Mouse (Mus musculus) layer of hippocampus, postnatal 14 days (tissue): Measurements from ENCODE around the gene Gm42417. TPM values are rescaled to one million over a fixed set of nuclear protein-coding genes. Genes with fewer than 3 reads are reported as not detected.

Experiments
- DNase-seq, 2 experiments: peaks; one replicate each; pipeline ENCODE4 v3.0.0; 2021 to 2022; ENCODE audit warnings: low spot score in 2 of 2, mixed read lengths in 1 of 2
- long read RNA-seq, 2 experiments: library from polyadenylated mRNA; stranded (forward); transcript quantifications; one replicate each; pipeline ENCODE4 v2.0.0; 2021
- total RNA-seq, 2 experiments: library from RNA; stranded (reverse); gene quantifications; 2 replicates each; pipeline ENCODE4 v1.2.3; 2021

The Gm42417 gene
- not detected for total RNA-seq
- long read RNA-seq, experiment 1 = 0 reads
- long read RNA-seq, experiment 2 = 0 reads

DNA sequence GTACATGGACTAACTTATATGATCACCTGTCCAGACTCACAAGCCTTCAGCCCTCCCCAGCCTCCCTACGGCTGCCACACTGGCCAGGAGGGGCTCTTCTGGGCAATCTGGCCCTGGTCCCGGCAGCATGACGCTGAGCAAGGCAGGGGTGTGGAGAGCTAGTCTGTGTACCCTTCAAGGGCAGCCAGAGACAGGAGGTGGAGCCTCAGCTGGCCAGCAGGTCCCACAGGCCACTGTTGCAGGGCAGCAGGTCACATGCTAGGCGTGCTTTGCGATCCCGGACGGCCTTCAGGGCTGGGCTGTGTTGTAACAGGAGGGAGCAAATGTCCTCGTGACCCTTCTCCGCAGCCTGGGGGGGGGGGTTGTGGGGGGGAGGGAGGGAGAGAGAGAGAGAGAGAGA, at the start of gene Gm42417:
Gm42417 (minus strand) TSS at position 244 of the 400 bp plus-strand sequence.
- no peak for DNase-seq

- no peak for DNase-seq
These were observed 48.6 kb upstream of the Gm42417 start for GRCm38 (mm10) chr1:36587860-36588259.

GRCm38 (mm10) chr1:36586288-36586687, 47.1 kb upstream of the Gm42417 start:
- DNase-seq = no peak

DNA sequence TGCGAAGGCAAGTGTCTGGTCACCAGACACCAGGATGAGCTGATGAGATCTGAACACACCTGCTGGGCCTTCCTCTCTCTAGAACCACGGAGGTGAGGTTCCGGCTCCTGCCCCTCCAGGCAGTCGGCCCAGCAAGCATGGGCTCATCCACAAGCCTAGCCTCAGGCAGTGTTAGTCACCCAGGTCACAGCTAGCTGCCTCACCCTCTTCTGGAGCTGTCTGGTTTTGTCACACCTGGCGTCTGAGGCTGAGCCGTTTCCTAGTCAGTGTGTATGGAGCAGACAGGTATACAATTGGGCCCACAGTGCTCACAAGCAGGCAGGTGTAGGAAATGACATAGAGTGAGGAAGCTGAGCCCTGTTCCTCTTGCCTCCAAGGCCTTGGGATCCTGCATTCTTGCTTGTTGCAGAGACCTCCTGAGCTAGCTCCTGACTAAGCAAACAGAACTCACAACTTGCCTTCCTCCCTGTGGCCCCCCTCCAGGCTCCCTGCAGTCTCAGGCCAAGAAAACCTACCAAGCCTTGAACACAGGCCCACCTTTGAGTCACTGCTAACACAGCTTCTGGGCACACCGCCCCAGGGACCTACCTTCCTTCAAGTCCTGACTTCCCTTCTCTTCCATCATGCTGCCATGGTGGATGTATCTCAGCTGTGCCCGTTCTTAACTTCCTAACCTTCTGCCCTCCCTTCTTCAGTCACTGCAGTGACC, 44.3 kb upstream of the Gm42417 start:
- DNase-seq = no peak

DNA sequence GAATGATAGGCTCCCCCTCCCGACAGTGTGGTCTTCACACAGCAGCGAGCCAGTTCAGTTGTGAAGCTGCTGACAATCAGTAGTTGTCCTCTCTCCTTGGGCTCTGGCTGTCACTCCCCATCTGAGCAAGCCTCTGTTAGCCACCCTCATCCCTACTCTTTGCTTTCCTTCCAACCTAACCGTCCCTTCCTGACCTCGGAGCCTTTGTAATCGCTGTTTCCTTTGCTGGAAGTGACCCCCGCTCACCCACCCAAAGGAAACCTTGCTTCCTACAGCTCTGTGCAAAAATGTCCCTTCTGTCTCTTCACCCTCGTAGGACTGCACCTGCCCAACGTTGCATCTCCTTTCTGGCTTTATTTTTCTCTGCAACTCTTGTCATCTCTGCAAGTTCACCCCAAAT, 43.0 kb upstream of the Gm42417 start:
- DNase-seq = no peak

DNA sequence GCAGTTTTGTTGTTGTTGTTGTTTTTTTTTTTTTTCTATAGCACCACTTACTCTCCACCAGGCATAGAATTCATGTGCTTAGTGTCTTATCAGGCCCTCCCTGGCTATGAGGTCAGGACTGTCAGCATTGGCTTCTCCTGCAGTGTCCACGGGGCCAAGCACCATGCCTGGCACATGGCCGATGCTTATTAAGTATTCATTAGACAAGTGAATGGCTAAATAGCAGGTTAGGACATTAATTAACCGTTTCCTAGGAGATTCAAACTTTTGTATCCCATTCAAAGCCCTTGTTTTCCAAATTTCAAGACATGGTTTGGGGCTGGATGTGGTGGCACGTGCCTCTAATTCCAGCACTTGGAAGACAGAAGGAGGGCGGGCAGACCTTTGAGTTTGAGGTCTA, 42.0 kb upstream of the Gm42417 start:
- DNase-seq = peak in 1 of 2 experiments; percentile 52

DNA sequence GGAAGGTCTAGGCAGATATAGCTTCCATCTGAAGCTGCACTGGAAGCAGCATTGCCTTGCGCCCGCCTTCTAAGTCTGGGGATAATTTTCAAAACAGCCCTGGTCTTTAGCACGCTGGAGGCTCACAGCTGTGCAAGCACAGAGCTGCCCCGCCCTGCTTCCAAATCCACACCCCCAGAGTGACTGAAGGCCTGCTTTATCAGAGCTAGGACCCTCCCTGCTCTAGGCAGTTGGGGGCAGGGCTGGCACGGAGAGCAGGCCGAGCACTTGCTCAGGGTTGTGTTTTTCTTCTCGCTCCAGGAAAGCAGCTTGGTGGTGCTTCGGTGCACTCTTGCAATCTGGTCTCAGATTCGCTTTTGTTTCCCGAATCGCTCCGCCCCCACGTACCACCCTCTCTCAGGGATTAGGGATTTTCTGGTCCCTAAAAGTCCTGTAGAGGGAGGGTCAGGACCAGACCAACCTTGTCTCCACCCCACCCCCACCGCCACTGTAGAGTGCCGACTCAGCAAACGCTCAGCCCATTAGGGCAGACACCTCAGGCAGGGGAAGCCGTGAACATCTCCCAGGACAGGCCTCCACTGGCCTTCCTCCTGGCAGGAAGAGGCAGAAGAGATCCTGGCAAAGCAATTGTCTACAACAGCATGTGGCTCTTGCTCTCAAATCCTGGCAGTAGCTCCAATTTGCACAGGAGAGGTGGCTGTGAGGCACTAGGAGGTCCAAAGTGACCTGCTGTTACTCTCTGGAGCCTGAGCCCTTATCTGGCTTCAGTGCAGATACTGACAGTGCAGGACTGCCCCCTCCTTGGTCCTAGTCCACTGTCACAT, 41.4 kb upstream of the Gm42417 start:
- DNase-seq = peak; percentile 57 to 65

GRCm38 (mm10) chr1:36579974-36580383, 40.8 kb upstream of the Gm42417 start:
- no peak for DNase-seq

- DNase-seq = no peak
These were observed 37.9 kb upstream of the Gm42417 start for GRCm38 (mm10) chr1:36576991-36577675.

GRCm38 (mm10) chr1:36575347-36575746, 36.1 kb upstream of the Gm42417 start:
- no peak for DNase-seq

DNA sequence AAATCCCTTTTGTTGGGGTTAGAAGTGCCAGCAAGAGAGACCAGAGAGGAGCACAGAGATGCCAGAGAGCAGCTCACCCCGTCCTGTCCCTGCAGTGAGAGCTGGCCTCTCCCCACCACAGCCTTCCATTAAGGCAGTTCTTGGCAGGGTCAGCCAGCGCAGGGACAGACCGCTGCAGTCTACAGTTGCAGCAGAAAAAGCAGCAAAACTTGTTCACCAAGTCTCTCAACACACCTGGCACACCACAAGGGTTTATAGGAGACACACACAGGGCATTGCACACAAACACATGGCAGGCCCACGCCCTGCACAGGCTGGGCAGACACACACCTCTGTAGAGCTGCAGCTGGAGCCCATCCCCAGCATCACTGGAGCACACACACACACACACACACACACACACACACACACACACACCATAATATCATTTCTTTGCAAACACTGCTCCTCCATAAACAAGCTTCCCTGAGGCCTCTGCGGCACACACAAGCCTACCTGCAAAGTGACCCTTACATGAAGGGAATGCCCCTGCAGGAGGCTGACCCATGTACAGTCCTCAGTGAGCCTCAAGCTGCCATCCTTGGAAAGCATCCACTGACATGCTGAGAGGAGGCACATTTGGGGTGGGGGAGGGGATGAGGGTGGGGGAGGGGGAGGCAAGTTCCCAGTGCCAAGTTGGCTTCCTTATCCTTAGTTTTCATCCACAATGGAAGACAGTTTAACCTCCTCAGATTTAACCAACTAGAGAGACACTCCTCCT, 35.1 kb upstream of the Gm42417 start:
- no peak for DNase-seq

GRCm38 (mm10) chr1:36573524-36573923, 34.3 kb upstream of the Gm42417 start:
- no peak for DNase-seq

GRCm38 (mm10) chr1:36572709-36573108, 33.5 kb upstream of the Gm42417 start:
- no peak for DNase-seq

DNA sequence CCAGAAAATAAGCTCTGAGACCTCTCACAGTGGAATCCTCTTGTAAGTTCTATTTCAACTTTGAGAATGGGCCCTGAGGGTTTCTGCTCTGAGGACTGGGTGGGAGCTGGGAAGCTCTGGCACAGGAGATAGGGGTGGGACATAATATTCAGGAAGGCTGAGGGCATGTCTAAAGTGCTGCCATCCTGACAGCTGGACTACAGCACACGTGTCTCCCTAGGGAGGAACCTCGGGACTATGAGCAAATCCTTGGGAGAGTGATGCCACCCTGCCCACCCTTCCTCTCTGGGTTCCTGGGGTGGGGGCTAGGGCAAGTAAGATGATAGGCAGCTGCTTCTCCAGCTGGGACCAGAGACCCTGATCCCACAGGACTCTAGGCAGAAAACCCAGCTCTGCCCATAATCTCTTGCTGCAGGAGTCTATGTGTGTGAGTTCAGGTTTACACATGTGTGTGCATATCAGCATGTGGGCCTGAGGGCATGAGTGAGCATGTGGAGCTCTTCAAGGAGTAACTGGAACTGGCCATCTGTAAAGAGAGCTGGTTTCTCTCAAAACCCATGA, 33.0 kb upstream of the Gm42417 start:
- no peak for DNase-seq

GRCm38 (mm10) chr1:36571627-36572026, 32.4 kb upstream of the Gm42417 start:
- DNase-seq = no peak

- no peak for DNase-seq
These were observed 31.1 kb upstream of the Gm42417 start for GRCm38 (mm10) chr1:36570320-36570719.

DNA sequence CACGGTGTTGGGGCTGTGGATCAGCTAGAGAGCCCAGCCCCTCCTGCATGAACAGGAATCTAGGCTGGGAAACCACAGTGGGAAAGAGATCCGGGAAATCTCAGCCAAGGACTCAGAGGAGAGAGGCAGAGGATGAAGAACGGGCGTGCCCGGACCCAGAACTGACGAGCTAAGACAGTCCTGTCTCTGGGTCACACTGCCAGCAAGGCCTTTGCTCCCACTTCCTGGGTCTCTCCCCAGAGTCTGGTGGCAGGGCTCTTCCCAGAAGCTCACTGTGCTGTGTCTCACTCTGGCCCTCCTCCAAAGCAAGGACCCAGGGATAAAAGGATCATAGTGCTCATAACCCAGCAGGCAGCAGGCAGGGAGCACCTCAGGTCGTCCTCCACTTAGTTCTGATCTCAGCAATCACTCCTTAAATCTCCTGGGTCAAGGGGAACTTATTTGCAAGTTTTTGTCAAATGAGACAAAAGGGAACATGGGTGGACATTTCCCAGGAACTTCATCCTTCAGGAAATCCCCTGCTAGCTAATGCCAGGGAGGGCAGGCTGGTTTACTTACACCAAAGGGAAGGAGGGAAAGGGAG, 30.6 kb upstream of the Gm42417 start:
- no peak for DNase-seq

DNA sequence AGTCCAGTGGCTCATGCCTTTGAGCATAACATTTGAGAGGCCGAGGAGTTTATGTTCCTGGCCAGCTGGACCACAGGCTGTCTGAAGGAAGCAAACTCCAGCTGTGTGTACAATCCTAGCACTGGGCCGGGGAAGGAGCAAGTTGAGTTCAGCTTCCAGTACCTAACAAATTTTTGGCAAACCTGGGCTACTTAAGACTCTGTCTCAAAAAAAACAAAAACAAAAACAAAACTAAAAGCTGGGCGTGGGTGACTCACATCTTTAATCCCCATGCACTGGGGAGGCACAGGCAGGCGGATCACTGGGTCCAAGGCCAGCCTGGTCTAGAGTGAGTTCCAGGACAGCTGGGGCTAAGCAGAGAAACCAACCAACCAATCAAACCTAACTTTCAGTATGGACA, 29.5 kb upstream of the Gm42417 start:
- no peak for DNase-seq

DNA sequence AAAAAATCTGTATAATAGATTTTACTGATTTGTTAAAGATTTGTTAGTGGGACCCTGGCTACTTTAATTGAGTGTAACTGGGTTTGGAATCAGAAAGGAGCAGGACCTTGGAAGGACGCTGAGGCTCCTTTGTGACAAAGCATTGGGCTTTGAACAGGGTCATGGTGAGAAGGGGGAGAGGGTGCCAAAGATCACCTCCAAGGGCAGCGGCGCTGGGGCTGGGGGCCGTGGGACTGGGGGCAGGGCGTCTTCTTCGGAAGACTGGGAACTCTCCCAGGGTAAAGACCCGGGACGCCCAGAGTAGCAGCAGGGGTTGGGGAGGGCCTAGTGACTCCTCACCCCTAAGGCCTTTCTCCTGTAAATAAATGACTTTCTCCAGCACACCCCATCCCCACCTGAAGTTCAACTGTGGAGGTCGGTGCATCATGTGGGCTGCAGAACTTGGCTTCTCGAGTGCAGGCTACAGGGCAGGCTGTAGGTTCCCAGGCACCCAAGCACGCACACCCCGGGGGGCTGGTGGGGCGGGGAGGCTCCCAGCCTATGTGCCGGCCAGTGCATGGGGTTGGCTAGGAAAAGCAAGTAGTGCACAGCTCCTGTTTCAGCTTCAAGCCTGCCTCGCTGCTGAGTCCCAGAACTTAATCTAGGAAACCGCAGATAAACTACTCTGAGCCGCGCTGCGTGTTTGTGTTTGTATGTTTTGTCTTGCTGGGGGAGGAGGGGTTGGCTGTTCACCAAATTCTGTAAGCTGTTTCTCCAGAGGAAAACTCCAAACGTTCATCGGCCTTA, 28.8 kb upstream of the Gm42417 start:
- no peak for DNase-seq

- no peak for DNase-seq
These were observed 27.2 kb upstream of the Gm42417 start for GRCm38 (mm10) chr1:36566425-36566824.
